Mouse (Mus musculus) left cerebral cortex, adult 9 months (tissue): ENCODE data around the gene AW209491.

ENCODE experiments used
- DNase-seq, 2 experiments: peaks; one replicate each; pipeline ENCODE4 v3.0.0; 2022; ENCODE audit warnings: low spot score in 2 of 2

The AW209491 gene

GRCm38 (mm10) chr13:14629726-14630641, at the start of gene AW209491:
Gene AW209491 (plus strand): TSS chr13:14630154.
- DNase-seq = peak; percentile 88 to 97

GRCm38 (mm10) chr13:14580392-14580791, 49.6 kb upstream of the AW209491 start:
- DNase-seq = no peak

GRCm38 (mm10) chr13:14602744-14603143, 27.2 kb upstream of the AW209491 start:
- no peak for DNase-seq

- no peak for DNase-seq
Observed at GRCm38 (mm10) chr13:14607616-14608015, 22.3 kb upstream of the AW209491 start.

GRCm38 (mm10) chr13:14612463-14612862, 17.5 kb upstream of the AW209491 start:
- no peak for DNase-seq

GRCm38 (mm10) chr13:14612926-14613529, 16.9 kb upstream of the AW209491 start, which contains the start of the genes Mrpl32 and Psma2:
Gene Mrpl32 (minus strand): TSS chr13:14613165.
Gene Psma2 (plus strand): TSS chr13:14613240.
- DNase-seq = peak; percentile 98 to 99

- no peak for DNase-seq
Observed at GRCm38 (mm10) chr13:14613553-14613952, 16.4 kb upstream of the AW209491 start.

GRCm38 (mm10) chr13:14618724-14619123, 11.2 kb upstream of the AW209491 start:
- DNase-seq = peak in 1 of 2 experiments; percentile 70

- no peak for DNase-seq
Observed at GRCm38 (mm10) chr13:14639998-14640397, 10.0 kb downstream of the AW209491 start.

GRCm38 (mm10) chr13:14649301-14649700, 19.3 kb downstream of the AW209491 start:
- DNase-seq = no peak

GRCm38 (mm10) chr13:14667107-14667506, 37.2 kb downstream of the AW209491 start:
- DNase-seq = no peak

GRCm38 (mm10) chr13:14670342-14670741, 40.4 kb downstream of the AW209491 start:
- DNase-seq = peak in 1 of 2 experiments; percentile 52
